Mouse (Mus musculus) MEL (cell line): ENCODE measurements around the gene Cd247. TPM values are rescaled to one million over a fixed set of nuclear protein-coding genes. Genes with fewer than 3 reads are reported as not detected.

Source experiments
- DNase-seq: peaks from one replicate; pipeline ENCODE4 v3.0.0; 2011; ENCODE audit warnings: low read depth, low spot score
- H3K27ac ChIP-seq: 2 replicates; pipeline ENCODE4 v1.5.1; 2012; ENCODE audit warnings: low read depth, mild to moderate bottlenecking, control low read depth, low read length, moderate library complexity; ENCODE audit not compliant: control insufficient read depth
- H3K27me3 ChIP-seq, 2 experiments: fragments of 150-350 bp in 1 of 2; sonication (generic) in 1 of 2; 2 replicates each; pipeline ENCODE4 v1.6.1; 2012; ENCODE audit warnings: low read length in 2 of 2, mild to moderate bottlenecking in 2 of 2, improper control_type of control experiment in 1 of 2, moderate library complexity in 1 of 2; ENCODE audit not compliant: insufficient read depth in 2 of 2, control insufficient read depth in 1 of 2
- H3K36me3 ChIP-seq, 2 experiments: 2 replicates each; pipeline ENCODE4 v1.6.1; 2012 to 2014; ENCODE audit warnings: low read length in 2 of 2, improper control_type of control experiment in 1 of 2, inconsistent platforms in 1 of 2, mild to moderate bottlenecking in 1 of 2; ENCODE audit not compliant: insufficient read depth in 2 of 2, control insufficient read depth in 1 of 2
- H3K4me1 ChIP-seq, 2 experiments: fragments of 150-350 bp in 1 of 2; sonication (generic) in 1 of 2; 2 replicates each; pipeline ENCODE4 v1.6.1; 2012; ENCODE audit warnings: low read length in 2 of 2, improper control_type of control experiment in 1 of 2, mild to moderate bottlenecking in 1 of 2; ENCODE audit not compliant: insufficient read depth in 2 of 2, control insufficient read depth in 1 of 2
- H3K4me3 ChIP-seq, 2 experiments: fragments of 150-350 bp in 1 of 2; sonication (generic) in 1 of 2; 2 replicates each; pipeline ENCODE4 v1.5.1; 2012; ENCODE audit warnings: low read depth in 2 of 2, low read length in 2 of 2, mild to moderate bottlenecking in 2 of 2, moderate library complexity in 2 of 2, control low read depth in 1 of 2, improper control_type of control experiment in 1 of 2; ENCODE audit not compliant: control insufficient read depth in 1 of 2, insufficient read depth in 1 of 2
- H3K79me2 ChIP-seq: 2 replicates; pipeline ENCODE4 v1.6.1; 2012; ENCODE audit warnings: mild to moderate bottlenecking, low read length, moderate library complexity; ENCODE audit not compliant: control insufficient read depth, poor library complexity, insufficient read depth
- H3K9ac ChIP-seq: 2 replicates; pipeline ENCODE4 v1.6.1; 2012; ENCODE audit warnings: low read depth, mild to moderate bottlenecking, control low read depth, low read length, moderate library complexity; ENCODE audit not compliant: control insufficient read depth, poor library complexity, severe bottlenecking
- H3K9me3 ChIP-seq: fragments of 150-350 bp; sonication (generic); replicated peaks from 2 replicates; pipeline ENCODE4 v1.6.1; 2012; ENCODE audit warnings: mild to moderate bottlenecking, low read length, improper control_type of control experiment, moderate library complexity; ENCODE audit not compliant: insufficient read depth
- BHLHE40 ChIP-seq: IDR thresholded peaks from 2 replicates; pipeline ENCODE4 v1.6.1; 2012; ENCODE audit warnings: low read depth, mild to moderate bottlenecking, inconsistent platforms, low read length, improper control_type of control experiment, borderline replicate concordance
- CHD2 ChIP-seq: IDR thresholded peaks from 2 replicates; pipeline ENCODE4 v1.6.1; 2011; ENCODE audit warnings: low read length, improper control_type of control experiment
- CTCF ChIP-seq, 3 experiments: IDR thresholded peaks in 2 of 3; conservative IDR thresholded peaks in 1 of 3; 2 replicates each; pipeline ENCODE4 v1.5.1; 2011 to 2012; ENCODE audit warnings: low read length in 3 of 3, low read depth in 2 of 3, mild to moderate bottlenecking in 2 of 3, improper control_type of control experiment in 1 of 3, inconsistent platforms in 1 of 3, mixed read lengths in 1 of 3, moderate library complexity in 1 of 3; ENCODE audit not compliant: control insufficient read depth in 1 of 3, insufficient read depth in 1 of 3, poor library complexity in 1 of 3, severe bottlenecking in 1 of 3
- E2F4 ChIP-seq: IDR thresholded peaks from 2 replicates; pipeline ENCODE4 v1.6.1; 2011; ENCODE audit warnings: low read depth, low read length, improper control_type of control experiment, borderline replicate concordance
- EP300 ChIP-seq, 2 experiments: IDR thresholded peaks; 2 replicates each; pipeline ENCODE4 v1.6.1; 2011; ENCODE audit warnings: improper control_type of control experiment in 2 of 2, low read length in 2 of 2, low read depth in 1 of 2, mild to moderate bottlenecking in 1 of 2
- ETS1 ChIP-seq: IDR thresholded peaks from 2 replicates; pipeline ENCODE4 v1.6.1; 2012; ENCODE audit warnings: low read depth, mild to moderate bottlenecking, inconsistent platforms, low read length, improper control_type of control experiment, moderate library complexity
- GATA1 ChIP-seq: IDR thresholded peaks from 2 replicates; pipeline ENCODE4 v1.6.1; 2011; ENCODE audit warnings: low read depth, low read length, improper control_type of control experiment
- HCFC1 ChIP-seq: IDR thresholded peaks from 2 replicates; pipeline ENCODE4 v1.6.1; 2012; ENCODE audit warnings: low read depth, mild to moderate bottlenecking, inconsistent platforms, low read length, improper control_type of control experiment, moderate library complexity
- JUND ChIP-seq: IDR thresholded peaks from 2 replicates; pipeline ENCODE4 v1.6.1; 2011; ENCODE audit warnings: low read depth, mild to moderate bottlenecking, improper control_type of control experiment, low read length
- KAT2A ChIP-seq: conservative IDR thresholded peaks from 2 replicates; pipeline ENCODE4 v1.6.1; 2012; ENCODE audit warnings: low read depth, low read length, improper control_type of control experiment, inconsistent platforms
- MAFK ChIP-seq: IDR thresholded peaks from 2 replicates; pipeline ENCODE4 v1.6.1; 2011; ENCODE audit warnings: low read depth, mild to moderate bottlenecking, low read length, improper control_type of control experiment, borderline replicate concordance
- MAX ChIP-seq: IDR thresholded peaks from 2 replicates; pipeline ENCODE4 v1.6.1; 2011; ENCODE audit warnings: low read length, improper control_type of control experiment
- MAZ ChIP-seq: IDR thresholded peaks from 2 replicates; pipeline ENCODE4 v1.6.1; 2012; ENCODE audit warnings: low read depth, mild to moderate bottlenecking, inconsistent platforms, low read length, improper control_type of control experiment
- MEF2A ChIP-seq: IDR thresholded peaks from 2 replicates; pipeline ENCODE4 v1.6.1; 2014; ENCODE audit warnings: low read depth, mild to moderate bottlenecking, inconsistent platforms, low read length, improper control_type of control experiment; ENCODE audit not compliant: poor library complexity, insufficient replicate concordance, severe bottlenecking; ENCODE audit errors: extremely low read depth
- MXI1 ChIP-seq: IDR thresholded peaks from 2 replicates; pipeline ENCODE4 v1.6.1; 2011; ENCODE audit warnings: mild to moderate bottlenecking, low read depth, low read length, improper control_type of control experiment
- MYB ChIP-seq: IDR thresholded peaks from 2 replicates; pipeline ENCODE4 v1.6.1; 2011; ENCODE audit warnings: mild to moderate bottlenecking, low read depth, low read length, improper control_type of control experiment
- MYC ChIP-seq: IDR thresholded peaks from 2 replicates; pipeline ENCODE4 v1.6.1; 2011; ENCODE audit warnings: low read depth, mild to moderate bottlenecking, low read length, improper control_type of control experiment, moderate library complexity
- NRF1 ChIP-seq: IDR thresholded peaks from 2 replicates; pipeline ENCODE4 v1.6.1; 2014; ENCODE audit warnings: low read depth, mild to moderate bottlenecking, inconsistent platforms, low read length, improper control_type of control experiment, moderate library complexity; ENCODE audit not compliant: poor library complexity, insufficient read depth, severe bottlenecking
- POLR2AphosphoS2 ChIP-seq: IDR thresholded peaks from 2 replicates; pipeline ENCODE4 v1.6.1; 2011; ENCODE audit warnings: low read length, improper control_type of control experiment
- POLR2AphosphoS5 ChIP-seq: IDR thresholded peaks from 2 replicates; pipeline ENCODE4 v1.6.1; 2012; ENCODE audit warnings: low read depth, borderline replicate concordance, mild to moderate bottlenecking, inconsistent platforms, low read length, moderate library complexity, mixed read lengths
- RCOR1 ChIP-seq: IDR thresholded peaks from 2 replicates; pipeline ENCODE4 v1.6.1; 2012; ENCODE audit warnings: low read depth, mild to moderate bottlenecking, inconsistent platforms, low read length, improper control_type of control experiment
- SIN3A ChIP-seq: IDR thresholded peaks from 2 replicates; pipeline ENCODE4 v1.6.1; 2012; ENCODE audit warnings: low read length, improper control_type of control experiment, inconsistent platforms
- SMC3 ChIP-seq: IDR thresholded peaks from 2 replicates; pipeline ENCODE4 v1.6.1; 2011; ENCODE audit warnings: low read depth, low read length, improper control_type of control experiment
- TAL1 ChIP-seq: IDR thresholded peaks from 2 replicates; pipeline ENCODE4 v1.6.1; 2012; ENCODE audit warnings: mild to moderate bottlenecking, inconsistent platforms, low read length, moderate library complexity, mixed read lengths
- UBTF ChIP-seq: IDR thresholded peaks from 2 replicates; pipeline ENCODE4 v1.6.1; 2012; ENCODE audit warnings: low read depth, mild to moderate bottlenecking, inconsistent platforms, low read length, improper control_type of control experiment, moderate library complexity, borderline replicate concordance; ENCODE audit not compliant: insufficient read depth
- USF2 ChIP-seq, 2 experiments: IDR thresholded peaks; 2 replicates each; pipeline ENCODE4 v1.6.1; 2011 to 2012; ENCODE audit warnings: improper control_type of control experiment in 2 of 2, low read length in 2 of 2, borderline replicate concordance in 1 of 2, inconsistent platforms in 1 of 2, low read depth in 1 of 2, mild to moderate bottlenecking in 1 of 2; ENCODE audit not compliant: insufficient read depth in 1 of 2
- ZC3H11A ChIP-seq: IDR thresholded peaks from 2 replicates; pipeline ENCODE4 v1.6.1; 2012; ENCODE audit warnings: low read depth, mild to moderate bottlenecking, inconsistent platforms, low read length, improper control_type of control experiment
- ZMIZ1 ChIP-seq: IDR thresholded peaks from 2 replicates; pipeline ENCODE4 v1.6.1; 2012; ENCODE audit warnings: low read depth, mild to moderate bottlenecking, inconsistent platforms, low read length, improper control_type of control experiment, moderate library complexity
- polyA plus RNA-seq, 2 experiments: library from polyadenylated mRNA; stranded (reverse) in 1 of 2; unstranded in 1 of 2; fragments of >175 nt in 1 of 2; fragments of >200 nt in 1 of 2; gene quantifications; 2 replicates each; pipeline versions ENCODE4 v1.2.1 to v1.2.4; 2012; ENCODE audit warnings: low replicate concordance in 2 of 2, low read depth in 1 of 2; ENCODE audit not compliant: insufficient read length in 2 of 2, insufficient read depth in 1 of 2, missing spikeins in 1 of 2
- total RNA-seq: library from RNA; depleted of rRNA; stranded (reverse); fragments of 300-350 nt; gene quantifications from 2 replicates; pipeline ENCODE4 v1.2.3, GENCODE M21; 2012

Cd247 gene
- total and polyA plus RNA-seq, 3 experiments = 1.3 to 1.7 TPM; not detected in 1

DNA sequence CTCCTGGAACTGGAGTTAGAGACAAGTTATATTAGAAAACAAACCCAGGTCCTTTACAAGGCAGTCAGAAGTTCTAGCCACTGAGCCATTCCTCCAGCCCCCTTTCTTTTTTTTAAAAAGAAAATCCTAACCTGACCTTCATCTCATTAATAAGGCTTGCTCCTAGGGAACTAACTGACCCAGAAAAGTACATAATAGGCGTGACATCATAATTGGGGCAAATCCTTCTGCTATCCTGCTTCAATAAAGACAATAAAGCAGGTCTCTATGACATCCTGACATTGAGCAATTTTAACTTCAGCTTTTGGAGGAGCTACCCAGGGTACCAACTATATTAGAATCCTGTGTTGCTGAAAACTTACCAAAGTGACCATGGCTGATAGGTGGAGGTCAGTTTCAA lies 115.1 kb downstream of the Cd247 start:
- no peak for TF ChIP-seq JUND
- TF ChIP-seq GATA1 = no peak
- TF ChIP-seq ZC3H11A = no peak
- TF ChIP-seq MAFK = no peak
- no peak for TF ChIP-seq BHLHE40
- TF ChIP-seq MAX = no peak
- TF ChIP-seq MYB = no peak
- no peak for TF ChIP-seq MEF2A
- no peak for TF ChIP-seq ZMIZ1
- TF ChIP-seq USF2 (IDR thresholded peaks at IDR 0.05; ENCODE audit: borderline replicate concordance in 1 of 2, insufficient read depth in 1 of 2, low read depth in 1 of 2, low read length in 2 of 2) = no peak
- no peak for TF ChIP-seq MYC
- TF ChIP-seq MXI1 = no peak
- no peak for TF ChIP-seq EP300 (IDR thresholded peaks at IDR 0.05; ENCODE audit: low read depth in 1 of 2, low read length in 2 of 2)
- TF ChIP-seq CTCF (IDR thresholded peaks at IDR 0.05 in 2 of 3, conservative IDR thresholded peaks at IDR 0.05 in 1 of 3; ENCODE audit: control insufficient read depth in 1 of 3, insufficient read depth in 1 of 3, low read depth in 2 of 3, low read length in 3 of 3, poor library complexity in 1 of 3, severe bottlenecking in 1 of 3) = no peak
- no peak for TF ChIP-seq POLR2AphosphoS2
- TF ChIP-seq POLR2AphosphoS5 = no peak
- no peak for TF ChIP-seq UBTF
- TF ChIP-seq NRF1 = no peak
- Histone ChIP-seq H3K27ac (no peak overlapping the region), H3K9ac (no peak overlapping the region), H3K36me3 (0 out of 4 replicates have a peak, but pooled peaks cover 0 to 3% of the 10 kb centered on the region in 2 experiments), H3K4me3 (no peak overlapping the region), H3K27me3 (no peaks in the 10 kb centered on the region), H3K9me3 (no peaks in the 10 kb centered on the region), H3K4me1 (no peaks in the 10 kb centered on the region), H3K79me2 (no peaks in the 10 kb centered on the region)
- no peak for DNase-seq

DNA sequence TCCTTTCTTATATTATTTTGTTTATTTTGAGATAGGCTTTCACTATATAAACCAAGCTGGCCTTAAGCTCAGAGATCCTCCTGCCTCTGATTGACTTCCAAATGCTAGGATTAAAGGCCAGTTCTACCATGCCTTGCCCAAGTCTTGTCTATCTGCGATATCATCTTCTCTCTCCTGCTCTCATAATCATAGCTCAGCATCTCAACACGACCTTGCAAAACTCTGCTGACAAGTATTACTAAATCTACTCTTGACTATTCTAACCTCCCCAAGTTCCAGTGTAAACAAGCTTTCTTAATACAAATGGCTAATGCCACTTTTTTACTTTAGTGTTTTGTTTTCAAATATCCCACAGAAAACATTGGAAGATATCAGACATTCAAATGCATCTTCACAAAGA lies 119.7 kb downstream of the Cd247 start:
- no peaks in the 10 kb centered on the region for H3K79me2 ChIP-seq
- TF ChIP-seq KAT2A (no peak), RCOR1 (no peak), CHD2 (no peak), HCFC1 (no peak), ETS1 (no peak), MAFK (no peak), SIN3A (no peak), E2F4 (no peak), MAZ (no peak), ZC3H11A (no peak), MAX (no peak), POLR2AphosphoS5 (no peak), BHLHE40 (no peak), SMC3 (no peak), TAL1 (no peak), JUND (no peak)
- H3K9me3 ChIP-seq = no peaks in the 10 kb centered on the region
- no peaks in the 10 kb centered on the region for H3K4me1 ChIP-seq
- peaks cover 0 to 3% of the 10 kb centered on the region in 2 experiments; a peak in 1 of 4 replicates for H3K36me3 ChIP-seq
- no peak overlapping the region for H3K4me3 ChIP-seq
- no peak for DNase-seq
- H3K27me3 ChIP-seq = no peaks in the 10 kb centered on the region
- H3K9ac ChIP-seq = no peak overlapping the region
- H3K27ac ChIP-seq = no peak overlapping the region
